8 mouse cellular contexts compared by ENCODE assay signal in the genomic region with DNA sequence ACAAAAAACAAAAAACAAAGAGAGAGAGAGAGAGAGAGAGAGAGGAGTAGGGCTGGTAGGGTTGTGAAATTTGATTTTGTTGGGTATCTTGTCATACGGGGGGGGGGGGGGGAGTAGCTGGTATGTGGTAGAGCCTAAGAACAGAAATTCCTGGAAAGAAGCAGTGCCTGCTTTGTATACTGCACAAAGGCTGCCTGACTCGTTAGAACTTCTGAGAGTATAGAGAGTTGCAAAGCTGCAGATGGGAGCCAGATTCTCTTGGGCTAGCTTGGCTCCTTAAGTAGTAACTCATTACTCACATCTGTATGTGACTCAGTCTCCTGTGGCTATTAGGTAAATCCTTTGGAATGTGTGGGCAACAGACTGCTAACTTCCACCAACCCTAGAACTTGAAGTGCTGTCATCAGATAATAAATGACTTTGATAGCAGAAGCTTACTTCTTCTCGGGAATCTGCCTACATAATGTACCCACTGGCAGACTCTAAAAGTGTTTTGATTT. TPM values are rescaled to one million over a fixed set of nuclear protein-coding genes. Genes with fewer than 3 reads are reported as not detected.
A peak's percentile ranks its signal among the peaks of the same experiment; 100 is the strongest.
DNase-seq lines count a peak whose midpoint lies in the region; ATAC-seq and TF ChIP-seq lines count a peak whose summit lies in the region.

Gene Med15 (minus strand): TSS at position 51 of the 500 bp plus-strand sequence.

- H3K27ac ChIP-seq in ES-Bruce4 (ENCODE audit: insufficient read depth, low read length), result no peak within 1 kb of the TSS
- H3K27ac ChIP-seq in heart, postnatal 0 days (ENCODE audit: low read depth), result no peak within 1 kb of the TSS
- H3K27ac ChIP-seq in limb, embryonic 10.5 days, result no peak within 1 kb of the TSS
- H3K27ac ChIP-seq in neural tube, embryonic 14.5 days (ENCODE audit: low read depth, low read length), result no peak within 1 kb of the TSS

- DNase-seq in heart, postnatal 0 days (ENCODE audit: low spot score), result no peak
- DNase-seq in limb, embryonic 10.5 days (ENCODE audit: low spot score), result no peak
- no peak for DNase-seq in right cerebral cortex, postnatal 4 days
- no peak for DNase-seq in thymus, adult 18-20 months

- no peak for ATAC-seq in erythroblast, adult 5-6 weeks (replicated peaks; ENCODE audit: low FRiP score, poor library complexity, severe bottlenecking)
- no peak for ATAC-seq in heart, postnatal 0 days (ENCODE audit: insufficient read depth, low read depth)
- no peak for ATAC-seq in neural tube, embryonic 14.5 days (ENCODE audit: low read depth)

- H3K9me3 ChIP-seq in ES-Bruce4 (replicated peaks; ENCODE audit: control insufficient read depth, insufficient read depth, low read length, poor library complexity, severe bottlenecking), result no peaks in the 10 kb centered on the region
- H3K9me3 ChIP-seq in heart, postnatal 0 days (replicated peaks; ENCODE audit: control insufficient read depth, low read length), result no peaks in the 10 kb centered on the region
- no peaks in the 10 kb centered on the region for H3K9me3 ChIP-seq in limb, embryonic 10.5 days (replicated peaks)
- H3K9me3 ChIP-seq in neural tube, embryonic 14.5 days (ENCODE audit: control insufficient read depth, low read length), result no peaks in the 10 kb centered on the region

- no peak within 1 kb of the TSS for H3K4me3 ChIP-seq in C2C12 (ENCODE audit: insufficient read depth, poor library complexity, severe bottlenecking)
- H3K4me3 ChIP-seq in ES-Bruce4 (ENCODE audit: low read depth, low read length), result no peak within 1 kb of the TSS
- no peak within 1 kb of the TSS for H3K4me3 ChIP-seq in heart, postnatal 0 days (ENCODE audit: low read depth, low read length)
- no peak within 1 kb of the TSS for H3K4me3 ChIP-seq in limb, embryonic 10.5 days
- H3K4me3 ChIP-seq in neural tube, embryonic 14.5 days (ENCODE audit: low read depth, low read length), result no peak within 1 kb of the TSS

- H3K36me3 ChIP-seq in C2C12 (ENCODE audit: control insufficient read depth, insufficient read depth) (no peaks in the 10 kb centered on the region), ES-Bruce4 (ENCODE audit: control insufficient read depth, insufficient read depth, low read length, poor library complexity, severe bottlenecking) (no peaks in the 10 kb centered on the region)
- no peaks in the 10 kb centered on the region for H3K36me3 ChIP-seq in heart, postnatal 0 days (replicated peaks; ENCODE audit: control insufficient read depth, insufficient read depth, low read length)
- H3K36me3 ChIP-seq in limb, embryonic 10.5 days, result no peaks in the 10 kb centered on the region
- H3K36me3 ChIP-seq in neural tube, embryonic 14.5 days (ENCODE audit: control insufficient read depth, insufficient read depth, low read length), result no peaks in the 10 kb centered on the region

- no peaks in the 10 kb centered on the region for H3K79me3 ChIP-seq in C2C12 (ENCODE audit: low read depth)

- peak within 1 kb of the TSS; percentile 42 for H3ac ChIP-seq in C2C12 (ENCODE audit: control insufficient read depth, insufficient read length, low read depth)

- TF ChIP-seq POLR2A in ES-Bruce4 (IDR thresholded peaks at IDR 0.05; ENCODE audit: insufficient read depth, low read length), result no peak

- H3K27me3 ChIP-seq in C2C12 (ENCODE audit: control insufficient read depth, insufficient read depth, insufficient read length), result no peaks in the 10 kb centered on the region
- H3K27me3 ChIP-seq in ES-Bruce4 (ENCODE audit: control insufficient read depth, insufficient read depth, low read length, poor library complexity, severe bottlenecking), result peaks cover 6% of the 10 kb centered on the region; the same call in 1 of the 2 replicates
- no peaks in the 10 kb centered on the region for H3K27me3 ChIP-seq in heart, postnatal 0 days (ENCODE audit: control insufficient read depth, insufficient read depth, low read length)
- peaks cover 20% of the 10 kb centered on the region for H3K27me3 ChIP-seq in limb, embryonic 10.5 days (ENCODE audit: low read depth, poor library complexity, severe bottlenecking)
- no peaks in the 10 kb centered on the region for H3K27me3 ChIP-seq in neural tube, embryonic 14.5 days (ENCODE audit: control insufficient read depth, insufficient read depth, low read length)

- no peak within 1 kb of the TSS for H3K9ac ChIP-seq in ES-Bruce4 (ENCODE audit: low read depth, poor library complexity, severe bottlenecking)
- no peak within 1 kb of the TSS for H3K9ac ChIP-seq in heart, postnatal 0 days (replicated peaks; ENCODE audit: low read depth, low read length)
- H3K9ac ChIP-seq in neural tube, embryonic 14.5 days (replicated peaks; ENCODE audit: low read depth, low read length), result no peak within 1 kb of the TSS

- peaks cover 7% of the 10 kb centered on the region for H3K79me2 ChIP-seq in C2C12 (ENCODE audit: control insufficient read depth, insufficient read depth)

- WGBS in heart, postnatal 0 days, result 28% methylated on average over 3 of the region's 3 CpGs
- WGBS in limb, embryonic 10.5 days, result 38% methylated on average over 3 of the region's 3 CpGs
- WGBS in neural tube, embryonic 14.5 days, result 65% methylated on average over 3 of the region's 3 CpGs

- no peak for TF ChIP-seq EP300 in ES-Bruce4 (IDR thresholded peaks at IDR 0.05; ENCODE audit: insufficient read depth, low read depth, low read length)
- TF ChIP-seq EP300 in heart, postnatal 0 days (IDR thresholded peaks at IDR 0.05; ENCODE audit: low read depth), result no peak

- no peak within 1 kb of the TSS for H3K4me2 ChIP-seq in heart, postnatal 0 days (ENCODE audit: low read depth, low read length)
- H3K4me2 ChIP-seq in neural tube, embryonic 14.5 days (ENCODE audit: low read depth, low read length), result no peak within 1 kb of the TSS

- no peaks in the 10 kb centered on the region for H3K4me1 ChIP-seq in ES-Bruce4 (ENCODE audit: control insufficient read depth, insufficient read depth, low read length)
- H3K4me1 ChIP-seq in heart, postnatal 0 days (ENCODE audit: control insufficient read depth, insufficient read depth), result no peaks in the 10 kb centered on the region
- peaks cover 12% of the 10 kb centered on the region for H3K4me1 ChIP-seq in limb, embryonic 10.5 days
- H3K4me1 ChIP-seq in neural tube, embryonic 14.5 days (ENCODE audit: control insufficient read depth, insufficient read depth, low read length), result no peaks in the 10 kb centered on the region

- TF ChIP-seq CTCF in C2C12 (IDR thresholded peaks at IDR 0.05; ENCODE audit: control insufficient read depth, insufficient read depth, insufficient read length) (no peak), ES-Bruce4 (IDR thresholded peaks at IDR 0.05; ENCODE audit: low read depth, low read length) (no peak)
- TF ChIP-seq CTCF in heart, postnatal 0 days (IDR thresholded peaks at IDR 0.05; ENCODE audit: low read depth), result no peak

TF ChIP-seq in C2C12, 6 proteins besides CTCF, POLR2A, EP300 and RAD21:
- TF ChIP-seq FOSL1 (IDR thresholded peaks at IDR 0.05; ENCODE audit: insufficient read depth, low read length, poor library complexity, severe bottlenecking) (peak; percentile 86), MYOD1 (IDR thresholded peaks at IDR 0.05; ENCODE audit: control insufficient read depth, insufficient read length, low read depth) (peak; percentile 61), MAX (IDR thresholded peaks at IDR 0.05) (no peak), MYOG (IDR thresholded peaks at IDR 0.05; ENCODE audit: control insufficient read depth, extremely low read depth, insufficient read length) (no peak), USF1 (IDR thresholded peaks at IDR 0.05; ENCODE audit: low read depth) (no peak), CEBPB (IDR thresholded peaks at IDR 0.05; ENCODE audit: low read depth) (no peak)

RNA-seq across cellular contexts. Expression of gene Med15, which starts in this region (rescaled TPM):
- polyA plus RNA-seq in C2C12 (2012; fragmentation: generic; extraction: Trizol) (45.9 TPM), ES-Bruce4 (2011; ENCODE audit: insufficient read depth, insufficient read length, low read depth, missing spikeins) (51.5 and 54.7 TPM in 2 replicates)
- total RNA-seq in erythroblast, adult 5-6 weeks (2015; ENCODE audit: low replicate concordance), result 15.5 and 30.0 TPM in 2 replicates
- total RNA-seq in erythroblast, adult 5-6 weeks (2017; ENCODE audit: low replicate concordance), result 16.7 and 20.7 TPM in 2 replicates
- total RNA-seq in heart, postnatal 0 days (2014; rRNA removed; ENCODE audit: low replicate concordance), result 40.2 and 63.7 TPM in 2 replicates
- polyA plus RNA-seq in heart, postnatal 0 days (2015; fragmentation: Nextera tagmentation; extraction: Ambion mirVana), result 18.0 and 18.6 TPM in 2 replicates
- 53.2 and 55.1 TPM in 2 replicates for polyA plus RNA-seq in limb, embryonic 10.5 days (2016; fragmentation: Nextera tagmentation; extraction: Ambion mirVana)
- polyA plus RNA-seq in neural tube, embryonic 14.5 days (2014; fragmentation: Nextera tagmentation; extraction: Ambion mirVana), result 46.9 and 51.0 TPM in 2 replicates
